Mouse (Mus musculus) forebrain, embryonic 15.5 days (tissue): ENCODE data around the gene Prm3. TPM values are rescaled to one million over a fixed set of nuclear protein-coding genes. Genes with fewer than 3 reads are reported as not detected.

Experiments
- ATAC-seq: fragments of 200-750 bp; cut with Nextera tagmentation; replicated peaks from 2 replicates; pipeline ENCODE4 v1.8.0; 2017; ENCODE audit warnings: mild to moderate bottlenecking, moderate TSS enrichment, moderate library complexity
- H3K27ac ChIP-seq: fragments of 300-500 bp; sonication (generic); replicated peaks from 2 replicates; pipeline ENCODE4 v1.5.1; 2015; ENCODE audit warnings: mild to moderate bottlenecking, inconsistent platforms
- H3K27me3 ChIP-seq: fragments of 300-500 bp; sonication (generic); 2 replicates; pipeline ENCODE4 v1.6.1; 2015; ENCODE audit warnings: inconsistent platforms
- H3K36me3 ChIP-seq: fragments of 300-500 bp; sonication (generic); 2 replicates; pipeline ENCODE4 v1.6.1; 2015; ENCODE audit warnings: mild to moderate bottlenecking, inconsistent platforms
- H3K4me1 ChIP-seq: fragments of 300-500 bp; sonication (generic); 2 replicates; pipeline ENCODE4 v1.6.1; 2015; ENCODE audit warnings: inconsistent platforms
- H3K4me2 ChIP-seq: fragments of 300-500 bp; sonication (generic); replicated peaks from 2 replicates; pipeline ENCODE4 v1.6.1; 2015; ENCODE audit warnings: mild to moderate bottlenecking, inconsistent platforms
- H3K4me3 ChIP-seq: fragments of 300-500 bp; sonication (generic); 2 replicates; pipeline ENCODE4 v1.5.1; 2015; ENCODE audit warnings: mild to moderate bottlenecking, inconsistent platforms
- H3K9ac ChIP-seq: fragments of 300-500 bp; sonication (generic); replicated peaks from 2 replicates; pipeline ENCODE4 v1.6.1; 2015; ENCODE audit warnings: mild to moderate bottlenecking, inconsistent platforms
- H3K9me3 ChIP-seq: fragments of 300-500 bp; sonication (generic); 2 replicates; pipeline ENCODE4 v1.6.1; 2016; ENCODE audit warnings: inconsistent platforms
- WGBS: fragments of 180-500 bp; shearing (Covaris S2); methylation state at CpG from one replicate; pipeline ENCODE4 v1.1.7; 2015; ENCODE audit warnings: mixed read lengths; 5-methylcytosine and 5-hydroxymethylcytosine counted together
- polyA plus RNA-seq: library from polyadenylated mRNA; unstranded; fragments of >200 nt; fragmentation: Nextera tagmentation; extraction: Ambion mirVana; gene quantifications from 2 replicates; pipeline ENCODE4 v1.2.1, GENCODE M21; 2015

The Prm3 gene
- polyA plus RNA-seq, 1 experiment from 2014 or later = not detected

- no peaks in the 10 kb centered on the region for H3K9me3 ChIP-seq
- no peaks in the 10 kb centered on the region for H3K27me3 ChIP-seq
- 64% methylated on average over 6 of the region's 6 CpGs for WGBS
- H3K9ac ChIP-seq = no peak overlapping the region
- no peaks in the 10 kb centered on the region for H3K4me1 ChIP-seq
- ATAC-seq = no peak
- no peak overlapping the region for H3K27ac ChIP-seq
- H3K4me2 ChIP-seq = no peak overlapping the region
- H3K36me3 ChIP-seq = no peaks in the 10 kb centered on the region
- no peak overlapping the region for H3K4me3 ChIP-seq
These were observed 27.0 kb downstream of the Prm3 start for GRCm38 (mm10) chr16:10763540-10764264.

DNA sequence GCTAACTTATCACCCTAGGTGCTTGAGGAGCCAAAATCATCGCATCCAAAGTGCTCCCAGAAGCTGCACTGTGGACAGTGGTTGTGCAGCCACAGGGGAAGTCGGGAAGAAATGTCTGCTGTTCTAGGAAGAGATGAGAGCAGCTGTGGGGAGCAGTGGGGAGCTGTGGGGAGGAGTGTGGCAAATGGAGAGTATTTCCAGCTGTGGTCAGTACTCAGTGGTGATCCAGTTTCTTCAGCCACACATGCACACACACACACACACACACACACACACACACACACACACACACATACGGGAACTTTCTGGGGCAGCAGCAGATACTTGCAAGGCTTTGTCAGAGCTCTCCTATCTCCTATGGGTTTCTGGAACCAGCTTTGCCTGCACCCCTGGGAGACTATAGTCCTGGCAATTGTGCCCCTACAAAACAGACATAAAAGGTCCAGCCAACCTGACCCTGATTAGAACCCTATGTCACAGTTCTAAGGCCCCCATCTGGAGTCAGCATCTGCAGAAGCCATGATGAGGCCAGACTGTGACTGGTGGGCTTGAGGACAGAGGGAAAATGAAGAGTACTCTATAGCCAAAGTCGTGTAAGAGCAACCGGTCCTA lies 28.0 kb downstream of the Prm3 start:
- no peak for ATAC-seq
- no peak overlapping the region for H3K9ac ChIP-seq
- 70% methylated on average over 5 of the region's 5 CpGs for WGBS
- no peak overlapping the region for H3K4me2 ChIP-seq
- H3K27ac ChIP-seq = no peak overlapping the region
- H3K27me3 ChIP-seq = no peaks in the 10 kb centered on the region
- no peaks in the 10 kb centered on the region for H3K9me3 ChIP-seq
- H3K36me3 ChIP-seq = no peaks in the 10 kb centered on the region
- no peaks in the 10 kb centered on the region for H3K4me1 ChIP-seq
- no peak overlapping the region for H3K4me3 ChIP-seq

GRCm38 (mm10) chr16:10761182-10761581 lies 29.5 kb downstream of the Prm3 start:
- no peak overlapping the region for H3K4me2 ChIP-seq
- no peaks in the 10 kb centered on the region for H3K36me3 ChIP-seq
- no peak for ATAC-seq
- no peak overlapping the region for H3K4me3 ChIP-seq
- 85% methylated on average over 8 of the region's 8 CpGs for WGBS
- H3K27ac ChIP-seq = no peak overlapping the region
- no peaks in the 10 kb centered on the region for H3K4me1 ChIP-seq
- no peaks in the 10 kb centered on the region for H3K27me3 ChIP-seq
- no peaks in the 10 kb centered on the region for H3K9me3 ChIP-seq
- no peak overlapping the region for H3K9ac ChIP-seq

DNA sequence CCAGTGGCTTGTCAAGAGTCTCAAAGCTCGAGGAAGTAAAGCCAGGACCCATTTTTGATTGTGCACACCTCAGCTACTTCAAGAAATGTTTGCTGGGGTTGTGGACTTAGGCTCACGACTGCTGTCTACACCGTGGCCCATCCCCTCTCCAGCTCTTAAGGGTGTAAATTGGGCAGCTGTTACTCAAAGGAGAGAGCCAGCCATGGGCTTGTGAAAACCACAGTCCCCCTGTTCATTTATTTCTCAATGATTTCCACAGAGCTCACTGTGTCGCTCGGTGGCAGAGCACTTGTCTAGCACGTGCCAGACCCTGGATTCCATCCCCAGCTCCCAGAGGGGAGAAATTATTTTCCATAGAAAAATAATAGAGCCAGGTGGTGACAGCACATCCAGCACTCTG lies 34.5 kb downstream of the Prm3 start:
- WGBS = 66% methylated on average over 6 of the region's 6 CpGs

DNA sequence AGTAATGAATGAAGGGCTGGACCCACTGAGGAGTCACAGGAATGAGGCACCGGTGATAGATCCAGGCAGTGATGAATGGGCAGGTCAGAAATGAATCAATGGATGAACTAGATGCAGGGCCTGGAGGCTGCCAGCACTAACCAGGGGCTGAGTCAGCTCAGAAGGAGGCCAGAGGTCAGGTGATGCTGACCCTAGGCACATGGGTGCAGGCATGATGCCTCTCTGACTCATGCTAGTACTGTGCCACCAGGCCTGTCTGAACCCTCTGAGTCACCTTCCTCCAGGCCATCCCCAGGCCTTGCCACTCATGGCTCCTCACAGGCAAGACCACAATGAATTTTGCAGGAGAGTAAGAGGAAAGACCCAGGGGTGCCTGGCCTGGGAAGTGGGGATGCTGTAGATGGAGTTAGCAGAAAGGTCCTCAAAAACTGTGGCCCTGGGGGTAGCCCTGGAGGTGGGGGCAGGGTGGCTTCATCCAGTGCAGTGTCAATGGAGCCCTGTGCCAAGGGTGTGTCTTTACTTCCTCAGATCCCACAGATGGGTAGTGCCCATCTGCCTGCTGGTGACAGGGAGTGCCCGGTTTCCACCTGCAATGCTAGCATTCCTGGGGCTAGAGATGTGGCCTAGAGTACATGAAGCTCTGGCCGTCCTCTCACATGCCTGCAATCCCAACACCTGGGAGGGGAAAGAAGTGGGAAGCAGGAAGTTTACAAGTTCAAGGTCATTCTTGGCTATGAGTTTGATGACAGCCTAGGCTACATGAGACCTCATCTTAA lies 36.0 kb downstream of the Prm3 start:
- H3K9me3 ChIP-seq = no peaks in the 10 kb centered on the region
- H3K4me2 ChIP-seq = no peak overlapping the region
- no peak overlapping the region for H3K27ac ChIP-seq
- H3K27me3 ChIP-seq = no peaks in the 10 kb centered on the region
- no peak for ATAC-seq
- H3K9ac ChIP-seq = no peak overlapping the region
- WGBS = 83% methylated on average over 3 of the region's 3 CpGs
- H3K4me3 ChIP-seq = no peak overlapping the region
- H3K36me3 ChIP-seq = no peaks in the 10 kb centered on the region
- H3K4me1 ChIP-seq = peaks cover 4% of the 10 kb centered on the region; the same call in 1 of the 2 replicates

More for the DNA sequence above, 34.5 kb downstream of the Prm3 start:
- H3K4me2 ChIP-seq = no peak overlapping the region
- H3K27me3 ChIP-seq = no peaks in the 10 kb centered on the region
- no peak overlapping the region for H3K9ac ChIP-seq
- H3K27ac ChIP-seq = no peak overlapping the region
- H3K9me3 ChIP-seq = no peaks in the 10 kb centered on the region
- no peaks in the 10 kb centered on the region for H3K4me1 ChIP-seq
- H3K36me3 ChIP-seq = no peaks in the 10 kb centered on the region
- no peak for ATAC-seq
- no peak overlapping the region for H3K4me3 ChIP-seq

GRCm38 (mm10) chr16:10749824-10750223 lies 40.9 kb downstream of the Prm3 start:
- H3K9me3 ChIP-seq = no peaks in the 10 kb centered on the region
- H3K27me3 ChIP-seq = no peaks in the 10 kb centered on the region
- no peaks in the 10 kb centered on the region for H3K36me3 ChIP-seq
- peak; percentile 76 for ATAC-seq
- no peak overlapping the region for H3K27ac ChIP-seq
- no peak overlapping the region for H3K9ac ChIP-seq
- H3K4me3 ChIP-seq = no peak overlapping the region
- no peak overlapping the region for H3K4me2 ChIP-seq
- WGBS = 51% methylated on average over 7 of the region's 7 CpGs
- peaks cover 9% of the 10 kb centered on the region; the same call in 1 of the 2 replicates for H3K4me1 ChIP-seq

DNA sequence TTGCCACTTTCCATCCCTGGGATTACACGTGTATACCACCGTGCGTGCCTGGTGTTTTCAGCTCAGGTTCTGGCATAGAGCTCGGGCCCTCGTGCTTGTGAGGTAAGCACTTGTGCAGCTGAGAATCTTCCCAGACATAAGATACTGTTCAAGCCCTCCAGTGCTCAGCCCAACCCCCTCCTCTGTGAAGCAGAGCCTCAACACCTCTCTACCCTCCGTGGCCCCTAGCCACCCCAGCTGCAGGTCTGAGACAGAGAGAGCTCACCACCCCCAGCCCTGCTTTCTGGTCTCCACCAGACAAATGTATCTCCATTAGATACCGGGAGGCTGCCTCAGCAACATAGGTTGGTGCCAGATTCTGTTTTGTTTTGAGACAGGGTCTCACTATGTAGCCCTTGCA lies 41.5 kb downstream of the Prm3 start:
- Histone ChIP-seq H3K36me3 (no peaks in the 10 kb centered on the region), H3K4me2 (no peak overlapping the region), H3K9ac (no peak overlapping the region), H3K27ac (no peak overlapping the region), H3K4me3 (no peak overlapping the region), H3K4me1 (peaks cover 9% of the 10 kb centered on the region; the same call in 1 of the 2 replicates), H3K27me3 (no peaks in the 10 kb centered on the region), H3K9me3 (no peaks in the 10 kb centered on the region)
- 72% methylated on average over 7 of the region's 7 CpGs for WGBS
- ATAC-seq = peak; percentile 23; the same call in 1 of the 2 replicates

DNA sequence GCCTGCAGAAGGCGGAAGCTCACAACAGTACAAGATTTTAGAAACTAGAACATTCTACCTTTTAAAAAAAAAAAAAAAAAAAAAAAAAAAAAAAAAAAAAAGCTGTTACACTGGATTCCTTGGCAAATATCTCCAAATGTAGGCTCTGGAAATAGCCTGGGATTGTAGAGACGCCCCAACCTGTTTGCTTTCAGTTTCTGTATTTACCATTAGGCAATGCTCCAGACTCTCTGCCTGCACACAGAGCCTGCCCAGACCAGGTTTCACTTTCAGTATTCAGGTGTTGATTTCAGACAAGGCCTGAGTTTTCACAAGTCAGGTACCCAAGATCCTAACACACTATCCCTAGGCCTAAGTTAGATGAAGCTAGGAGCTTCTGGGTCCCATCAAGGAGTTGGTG lies 49.6 kb downstream of the Prm3 start:
- no peak overlapping the region for H3K4me3 ChIP-seq
- no peak overlapping the region for H3K4me2 ChIP-seq
- ATAC-seq = no peak
- 91% methylated on average over 2 of the region's 2 CpGs for WGBS
- no peak overlapping the region for H3K9ac ChIP-seq
- H3K4me1 ChIP-seq = no peaks in the 10 kb centered on the region
- H3K9me3 ChIP-seq = no peaks in the 10 kb centered on the region
- H3K36me3 ChIP-seq = no peaks in the 10 kb centered on the region
- no peaks in the 10 kb centered on the region for H3K27me3 ChIP-seq
- no peak overlapping the region for H3K27ac ChIP-seq

Other genes starting within 250 kb of the Prm3 start
- 18.1 and 18.3 TPM in 2 replicates for gene Dexi, start 247.9 kb downstream of the Prm3 start, polyA plus RNA-seq
- 71.2 and 77.1 TPM in 2 replicates for gene Clec16a, start 245.6 kb downstream of the Prm3 start, polyA plus RNA-seq
- gene Socs1, start 5.4 kb downstream of the Prm3 start, polyA plus RNA-seq = 1.7 and 2.1 TPM in 2 replicates
- not detected in 2 replicates for gene Tnp2, start 2.3 kb downstream of the Prm3 start, polyA plus RNA-seq
- not detected in 2 replicates for gene Prm2, start 5.2 kb upstream of the Prm3 start, polyA plus RNA-seq
- not detected in 2 replicates for gene Prm1, start 14.9 kb upstream of the Prm3 start, polyA plus RNA-seq
- gene Gm11172, start 22.0 kb upstream of the Prm3 start, polyA plus RNA-seq = not detected in 2 replicates
- gene Rmi2, start 44.1 kb upstream of the Prm3 start, polyA plus RNA-seq = 0.94 and 1.5 TPM in 2 replicates